Mouse (Mus musculus) lung, postnatal 0 days (tissue): ENCODE measurements at regions not wholly inside any gene's neighbourhood (a gene's known extent, or its start where the extent isn't known, plus 50 kb on each side); places are given as distances from the start of the nearest gene placed in this dataset.

Experiments
- ATAC-seq: fragments of 200-750 bp; cut with Nextera tagmentation; 2 replicates; pipeline ENCODE4 v1.8.0; 2017; ENCODE audit warnings: moderate library complexity
- DNase-seq: peaks from one replicate; pipeline ENCODE4 v3.0.0-alpha.2; 2016; ENCODE audit warnings: low spot score
- H3K27ac ChIP-seq: fragments of 300-500 bp; sonication (generic); 2 replicates; pipeline ENCODE4 v1.5.1; 2014; ENCODE audit warnings: antibody characterized with exemption, mild to moderate bottlenecking, low read length, mixed read lengths
- H3K27me3 ChIP-seq: fragments of 300-500 bp; sonication (generic); replicated peaks from 2 replicates; pipeline ENCODE4 v1.6.1; 2014; ENCODE audit warnings: low read length, mixed read lengths; ENCODE audit not compliant: insufficient read depth
- H3K36me3 ChIP-seq: fragments of 300-500 bp; sonication (generic); 2 replicates; pipeline ENCODE4 v1.6.1; 2014; ENCODE audit warnings: low read length, mixed read lengths; ENCODE audit not compliant: insufficient read depth
- H3K4me1 ChIP-seq: fragments of 300-500 bp; sonication (generic); 2 replicates; pipeline ENCODE4 v1.6.1; 2014; ENCODE audit warnings: antibody characterized with exemption, low read depth, low read length, mixed read lengths; ENCODE audit not compliant: insufficient read depth
- H3K4me2 ChIP-seq: fragments of 300-500 bp; sonication (generic); replicated peaks from 2 replicates; pipeline ENCODE4 v1.6.1; 2014; ENCODE audit warnings: low read depth, mild to moderate bottlenecking, low read length, moderate library complexity, mixed read lengths
- H3K4me3 ChIP-seq: fragments of 300-500 bp; sonication (generic); 2 replicates; pipeline ENCODE4 v1.5.1; 2014; ENCODE audit warnings: low read depth, low read length
- H3K9ac ChIP-seq: fragments of 300-500 bp; sonication (generic); replicated peaks from 2 replicates; pipeline ENCODE4 v1.6.1; 2014; ENCODE audit warnings: low read depth, mild to moderate bottlenecking
- H3K9me3 ChIP-seq: fragments of 300-500 bp; sonication (generic); 2 replicates; pipeline ENCODE4 v1.6.1; 2016; ENCODE audit warnings: low read length, mixed read lengths
- CTCF ChIP-seq: IDR thresholded peaks from 2 replicates; pipeline ENCODE4 v1.5.1; 2016; ENCODE audit warnings: antibody characterized with exemption, mild to moderate bottlenecking
- EP300 ChIP-seq: IDR thresholded peaks from 2 replicates; pipeline ENCODE4 v1.6.1; 2016; ENCODE audit warnings: antibody characterized with exemption, mild to moderate bottlenecking, control low read depth
- WGBS: fragments of 180-500 bp; shearing (Covaris S2); extraction: QIAGEN DNeasy Blood & Tissue Kit; methylation state at CpG from one replicate; pipeline ENCODE4 v1.1.7; 2014; 5-methylcytosine and 5-hydroxymethylcytosine counted together

DNA sequence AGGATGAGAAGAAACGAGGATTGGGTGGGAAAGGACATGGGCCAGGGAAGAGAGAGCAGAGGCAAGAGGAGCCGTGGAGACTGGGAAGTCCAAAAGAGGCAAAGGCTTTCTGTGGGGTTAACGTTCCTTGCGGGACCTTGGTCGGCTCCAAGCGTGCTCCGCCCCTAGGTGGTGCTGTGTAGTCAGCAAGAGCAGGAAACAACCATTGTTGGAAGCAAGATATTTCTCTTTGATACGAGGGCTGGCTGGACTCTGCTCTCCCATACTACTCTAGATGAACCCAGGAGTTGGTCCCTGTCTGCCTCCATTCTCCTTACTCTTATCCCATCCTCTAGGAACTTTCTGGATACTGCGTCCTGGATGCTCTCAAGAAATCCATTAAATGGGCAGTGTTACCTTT lies 105.3 kb upstream of the Vangl1 start:
- Histone ChIP-seq H3K4me2 (no peak overlapping the region), H3K27ac (no peak overlapping the region), H3K9ac (no peak overlapping the region), H3K4me1 (no peaks in the 10 kb centered on the region), H3K27me3 (0 out of 2 replicates have a peak, but pooled peaks cover 3% of the 10 kb centered on the region), H3K36me3 (no peaks in the 10 kb centered on the region), H3K9me3 (no peaks in the 10 kb centered on the region), H3K4me3 (no peak overlapping the region)
- 24% methylated on average over 9 of the region's 9 CpGs for WGBS
- TF ChIP-seq EP300 = no peak
- TF ChIP-seq CTCF = peak; percentile 86
- ATAC-seq = peak; percentile 55
- peak; percentile 78 for DNase-seq

- Histone ChIP-seq H3K36me3 (no peaks in the 10 kb centered on the region), H3K27me3 (0 out of 2 replicates have a peak, but pooled peaks cover 3% of the 10 kb centered on the region), H3K27ac (no peak overlapping the region), H3K4me2 (no peak overlapping the region), H3K9ac (no peak overlapping the region), H3K4me3 (no peak overlapping the region), H3K4me1 (no peaks in the 10 kb centered on the region), H3K9me3 (no peaks in the 10 kb centered on the region)
- WGBS = 39% methylated on average over 1 of the region's 1 CpGs
- DNase-seq (no peak), ATAC-seq (no peak)
- TF ChIP-seq CTCF (no peak), EP300 (no peak)
These were observed 103.2 kb upstream of the Vangl1 start for GRCm38 (mm10) chr3:102307656-102308055.

- Histone ChIP-seq H3K4me2 (no peak overlapping the region), H3K4me1 (no peaks in the 10 kb centered on the region), H3K36me3 (no peaks in the 10 kb centered on the region), H3K9me3 (no peaks in the 10 kb centered on the region), H3K27ac (no peak overlapping the region), H3K9ac (no peak overlapping the region), H3K27me3 (no peaks in the 10 kb centered on the region), H3K4me3 (no peak overlapping the region)
- no peak for DNase-seq
- no peak for ATAC-seq
- TF ChIP-seq CTCF = no peak
- no peak for TF ChIP-seq EP300
- WGBS = 80% methylated on average over 3 of the region's 3 CpGs
These were observed 87.9 kb upstream of the Vangl1 start for GRCm38 (mm10) chr3:102292385-102292784.

DNA sequence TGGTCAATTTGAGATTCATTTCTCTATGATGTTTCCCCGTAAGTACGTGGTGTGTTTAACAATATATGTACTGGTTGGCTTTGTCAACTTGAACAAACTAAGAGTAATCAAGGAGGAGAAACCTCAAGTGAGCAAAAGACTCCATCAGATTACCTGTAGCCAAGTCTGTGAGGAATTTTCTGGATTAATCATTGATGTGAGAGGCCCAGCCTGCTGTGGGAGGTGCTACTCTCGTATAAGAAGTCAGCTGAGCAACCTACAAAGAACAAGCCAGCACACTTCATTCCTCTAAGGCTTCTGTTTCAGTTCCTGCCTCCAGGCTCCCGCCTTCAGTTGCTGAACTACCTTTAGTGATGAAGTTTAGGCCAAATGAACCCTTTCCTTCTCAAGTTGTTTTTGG lies 77.5 kb upstream of the Vangl1 start:
- Histone ChIP-seq H3K4me3 (no peak overlapping the region), H3K4me1 (no peaks in the 10 kb centered on the region; the same call in 1 of the 2 replicates), H3K9me3 (no peaks in the 10 kb centered on the region), H3K27me3 (no peaks in the 10 kb centered on the region), H3K9ac (no peak overlapping the region), H3K4me2 (no peak overlapping the region), H3K36me3 (no peaks in the 10 kb centered on the region), H3K27ac (no peak overlapping the region)
- ATAC-seq = peak; percentile 43; the same call in 1 of the 2 replicates
- TF ChIP-seq EP300 (no peak), CTCF (no peak)
- 52% methylated on average over 4 of the region's 4 CpGs for WGBS
- peak; percentile 56 for DNase-seq

- Histone ChIP-seq H3K4me2 (no peak overlapping the region), H3K9ac (no peak overlapping the region), H3K27me3 (no peaks in the 10 kb centered on the region), H3K27ac (no peak overlapping the region), H3K4me3 (no peak overlapping the region), H3K36me3 (no peaks in the 10 kb centered on the region), H3K4me1 (no peaks in the 10 kb centered on the region; the same call in 1 of the 2 replicates), H3K9me3 (no peaks in the 10 kb centered on the region)
- WGBS = 57% methylated on average over 2 of the region's 2 CpGs
- TF ChIP-seq CTCF (no peak), EP300 (no peak)
- peak; percentile 74 for ATAC-seq
- peak; percentile 58 for DNase-seq
These were observed 72.3 kb upstream of the Vangl1 start for GRCm38 (mm10) chr3:102276758-102277157.

DNA sequence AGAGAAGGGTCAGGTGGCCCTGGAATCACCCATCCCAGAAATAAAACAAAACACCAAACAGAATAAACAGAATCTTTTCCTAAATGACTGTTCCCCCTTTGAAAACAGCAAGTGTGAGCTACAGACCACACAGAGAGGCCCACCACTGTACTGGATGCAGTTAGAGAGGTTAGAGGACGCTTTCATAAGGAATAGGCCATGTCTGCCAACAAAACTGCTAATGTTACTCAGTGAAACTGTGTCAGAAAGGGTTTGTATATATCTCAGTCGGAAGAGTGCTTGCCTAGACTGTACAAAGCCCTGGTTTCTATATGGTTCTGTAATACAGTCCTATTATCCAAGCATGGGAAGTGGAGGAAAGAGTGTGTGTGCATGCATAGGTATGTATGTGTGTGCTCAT lies 71.8 kb upstream of the Vangl1 start:
- ATAC-seq (no peak), DNase-seq (no peak)
- no peaks in the 10 kb centered on the region for H3K27me3 ChIP-seq
- no peak overlapping the region for H3K4me3 ChIP-seq
- no peak overlapping the region for H3K4me2 ChIP-seq
- 0 out of 2 replicates have a peak overlapping the region, but pooled peaks have one; percentile 0 for H3K27ac ChIP-seq
- no peaks in the 10 kb centered on the region for H3K36me3 ChIP-seq
- no peak for TF ChIP-seq CTCF
- TF ChIP-seq EP300 = no peak
- no peaks in the 10 kb centered on the region for H3K9me3 ChIP-seq
- no peaks in the 10 kb centered on the region; the same call in 1 of the 2 replicates for H3K4me1 ChIP-seq
- 51% methylated on average over 2 of the region's 2 CpGs for WGBS
- H3K9ac ChIP-seq = no peak overlapping the region
